Mouse (Mus musculus): Measurements from ENCODE around the gene Tnik.

DNA sequence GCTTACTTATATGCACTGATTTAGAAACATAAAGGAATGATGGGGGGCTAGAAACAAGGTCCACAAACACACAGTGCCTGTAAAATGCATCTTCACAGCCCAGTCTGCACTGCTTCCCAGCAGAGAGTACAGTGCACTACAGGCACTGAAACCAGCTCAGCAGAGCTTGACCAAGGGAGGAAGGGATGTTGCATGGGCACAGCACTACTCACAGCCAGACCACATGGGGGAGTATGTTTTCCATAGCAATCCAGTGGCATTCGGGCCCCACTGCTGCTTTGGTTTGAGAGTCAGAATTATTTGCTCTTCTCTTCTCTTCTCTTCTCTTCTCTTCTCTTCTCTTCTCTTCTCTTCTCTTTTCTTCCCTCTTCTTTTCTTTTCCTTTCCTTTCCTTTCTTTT lies 395.3 kb downstream of the Tnik start:
- TF ChIP-seq POLR2A (IDR thresholded peaks at IDR 0.05; ENCODE audit: control insufficient read depth, extremely low read depth, insufficient read depth, low read length, poor library complexity) (no peak), CTCF (IDR thresholded peaks at IDR 0.05; ENCODE audit: borderline replicate concordance, control insufficient read depth, extremely low read depth, insufficient read depth, low read length, poor library complexity) (no peak)

All from thymus, adult 2 months (tissue).